Mouse (Mus musculus) lung, postnatal 14 days (tissue): ENCODE data around the gene Bcl2l2.

ENCODE experiments used
- DNase-seq: peaks from one replicate; pipeline ENCODE4 v3.0.0; 2021

The Bcl2l2 gene

GRCm38 (mm10) chr14:54883154-54884021, at the start of gene Bcl2l2, which contains the start of gene Gm20521:
Bcl2l2 (plus strand) TSS chr14:54883377.
Gm20521 (plus strand) TSS chr14:54883441.
- peak; percentile 85 for DNase-seq

- no peak for DNase-seq
Measured at GRCm38 (mm10) chr14:54843461-54843860, 39.7 kb upstream of the Bcl2l2 start.

- DNase-seq, result no peak
Measured at GRCm38 (mm10) chr14:54855726-54856125, 27.5 kb upstream of the Bcl2l2 start.

- no peak for DNase-seq
Measured at GRCm38 (mm10) chr14:54856703-54857102, 26.5 kb upstream of the Bcl2l2 start.

- no peak for DNase-seq
Measured at GRCm38 (mm10) chr14:54857891-54858290, 25.3 kb upstream of the Bcl2l2 start.

- peak; percentile 73 for DNase-seq
Measured at GRCm38 (mm10) chr14:54860511-54860910, 22.7 kb upstream of the Bcl2l2 start.

GRCm38 (mm10) chr14:54863501-54864312, 19.5 kb upstream of the Bcl2l2 start:
- DNase-seq, result peak; percentile 94

- no peak for DNase-seq
Measured at GRCm38 (mm10) chr14:54864313-54865036, 18.7 kb upstream of the Bcl2l2 start.

- no peak for DNase-seq
Measured at GRCm38 (mm10) chr14:54865626-54866025, 17.6 kb upstream of the Bcl2l2 start.

GRCm38 (mm10) chr14:54866268-54866667, 16.9 kb upstream of the Bcl2l2 start:
- DNase-seq, result no peak

GRCm38 (mm10) chr14:54866936-54867335, 16.2 kb upstream of the Bcl2l2 start:
- peak; percentile 20 for DNase-seq

GRCm38 (mm10) chr14:54868026-54868425, 15.2 kb upstream of the Bcl2l2 start:
- no peak for DNase-seq

- no peak for DNase-seq
Measured at GRCm38 (mm10) chr14:54870861-54871260, 12.3 kb upstream of the Bcl2l2 start, which contains the start of gene Homez. Homez (minus strand) TSS chr14:54870961.

- DNase-seq, result no peak
Measured at GRCm38 (mm10) chr14:54874165-54874564, 9.0 kb upstream of the Bcl2l2 start.

GRCm38 (mm10) chr14:54875844-54876538, 7.2 kb upstream of the Bcl2l2 start:
- DNase-seq, result peak; percentile 47

GRCm38 (mm10) chr14:54876539-54877047, 6.6 kb upstream of the Bcl2l2 start:
- DNase-seq, result peak; percentile 85

- peak; percentile 63 for DNase-seq
Measured at GRCm38 (mm10) chr14:54877048-54877715, 6.0 kb upstream of the Bcl2l2 start, which contains the start of gene Ppp1r3e. Ppp1r3e (minus strand) TSS chr14:54877550.

- DNase-seq, result no peak
Measured at GRCm38 (mm10) chr14:54884022-54884712, 990 bp downstream of the Bcl2l2 start.

GRCm38 (mm10) chr14:54885309-54885708, 2.1 kb downstream of the Bcl2l2 start:
- DNase-seq, result no peak

- DNase-seq, result no peak
Measured at GRCm38 (mm10) chr14:54892200-54892599, 9.0 kb downstream of the Bcl2l2 start, which contains the start of gene Pabpn1. Pabpn1 (plus strand) TSS chr14:54892500.
